Mouse (Mus musculus): ENCODE data around the gene Tial1. TPM values are rescaled to one million over a fixed set of nuclear protein-coding genes. Genes with fewer than 3 reads are reported as not detected.

The Tial1 gene
- 222 TPM for polyA plus RNA-seq (2015; fragmentation: Illumina TruSeq; extraction: RNeasy Lipid Tissue Mini Kit (QIAGEN cat#74804); ENCODE audit: insufficient read depth, low replicate concordance)

GRCm38 (mm10) chr7:128461285-128462215 is at the start of gene Tial1:
Gene Tial1, minus strand, starts transcription at chr7:128461717.

GRCm38 (mm10) chr7:128417930-128418779 is 43.4 kb downstream of the Tial1 start, which contains the start of gene Rgs10:
Gene Rgs10, minus strand, starts transcription at chr7:128418758.

Other genes with a start within 250 kb of the Tial1 start
- 3.1 TPM for gene Armc5, start 224.4 kb downstream of the Tial1 start, polyA plus RNA-seq (2015; fragmentation: Illumina TruSeq; extraction: RNeasy Lipid Tissue Mini Kit (QIAGEN cat#74804); ENCODE audit: insufficient read depth, low replicate concordance)
- 5.1 TPM for gene 9130023H24Rik, start 223.7 kb downstream of the Tial1 start, polyA plus RNA-seq (2015; fragmentation: Illumina TruSeq; extraction: RNeasy Lipid Tissue Mini Kit (QIAGEN cat#74804); ENCODE audit: insufficient read depth, low replicate concordance)
- gene Tgfb1i1, start 214.9 kb downstream of the Tial1 start, polyA plus RNA-seq (2015; fragmentation: Illumina TruSeq; extraction: RNeasy Lipid Tissue Mini Kit (QIAGEN cat#74804); ENCODE audit: insufficient read depth, low replicate concordance), result 13.0 TPM
- gene Slc5a2, start 196.1 kb downstream of the Tial1 start, polyA plus RNA-seq (2015; fragmentation: Illumina TruSeq; extraction: RNeasy Lipid Tissue Mini Kit (QIAGEN cat#74804); ENCODE audit: insufficient read depth, low replicate concordance), result not detected
- 21.1 TPM for gene BC017158, start 163.5 kb downstream of the Tial1 start, polyA plus RNA-seq (2015; fragmentation: Illumina TruSeq; extraction: RNeasy Lipid Tissue Mini Kit (QIAGEN cat#74804); ENCODE audit: insufficient read depth, low replicate concordance)
- 160 TPM for gene Rgs10, start 43.0 kb downstream of the Tial1 start, polyA plus RNA-seq (2015; fragmentation: Illumina TruSeq; extraction: RNeasy Lipid Tissue Mini Kit (QIAGEN cat#74804); ENCODE audit: insufficient read depth, low replicate concordance)
- 7.6 TPM for gene Bag3, start 61.9 kb upstream of the Tial1 start, polyA plus RNA-seq (2015; fragmentation: Illumina TruSeq; extraction: RNeasy Lipid Tissue Mini Kit (QIAGEN cat#74804); ENCODE audit: insufficient read depth, low replicate concordance)
- 57.7 TPM for gene Inpp5f, start 149.6 kb upstream of the Tial1 start, polyA plus RNA-seq (2015; fragmentation: Illumina TruSeq; extraction: RNeasy Lipid Tissue Mini Kit (QIAGEN cat#74804); ENCODE audit: insufficient read depth, low replicate concordance)